Mouse (Mus musculus) bone marrow, adult 2 months (tissue): ENCODE measurements around the gene Brpf3.

ENCODE experiments used
- CTCF ChIP-seq: fragments of 200-500 bp; IDR thresholded peaks from 2 replicates; pipeline ENCODE4 v1.5.1; 2011; ENCODE audit warnings: low read length, control low read depth; ENCODE audit not compliant: control insufficient read depth, insufficient read depth
- POLR2A ChIP-seq: fragments of 200-500 bp; IDR thresholded peaks from 2 replicates; pipeline ENCODE4 v1.6.1; 2011; ENCODE audit warnings: low read depth, mild to moderate bottlenecking, control low read depth, low read length, borderline replicate concordance; ENCODE audit not compliant: control insufficient read depth

DNA sequence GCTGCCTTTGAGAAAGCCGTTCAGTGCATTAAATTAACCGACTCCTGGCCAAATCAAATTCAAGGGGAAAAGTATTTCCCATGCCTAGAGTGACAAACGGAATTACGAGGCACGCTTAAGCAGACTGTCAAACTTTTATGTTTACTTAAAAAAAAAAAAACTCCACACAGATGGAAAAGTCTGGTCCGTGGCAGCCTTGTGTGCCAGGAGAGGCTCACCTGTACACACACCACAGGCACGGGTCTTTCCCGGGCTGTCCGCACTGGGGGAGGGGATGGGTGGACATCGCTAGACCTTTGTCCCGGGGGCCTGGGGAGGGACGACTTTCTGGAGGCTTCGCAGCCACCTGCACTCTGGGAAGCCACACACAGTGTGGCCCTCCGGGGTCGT is 614 bp upstream of the Brpf3 start:
- TF ChIP-seq POLR2A (no peak), CTCF (no peak)
